Comparison of ENCODE assay signal across 20 mouse cellular contexts in the genomic region with DNA sequence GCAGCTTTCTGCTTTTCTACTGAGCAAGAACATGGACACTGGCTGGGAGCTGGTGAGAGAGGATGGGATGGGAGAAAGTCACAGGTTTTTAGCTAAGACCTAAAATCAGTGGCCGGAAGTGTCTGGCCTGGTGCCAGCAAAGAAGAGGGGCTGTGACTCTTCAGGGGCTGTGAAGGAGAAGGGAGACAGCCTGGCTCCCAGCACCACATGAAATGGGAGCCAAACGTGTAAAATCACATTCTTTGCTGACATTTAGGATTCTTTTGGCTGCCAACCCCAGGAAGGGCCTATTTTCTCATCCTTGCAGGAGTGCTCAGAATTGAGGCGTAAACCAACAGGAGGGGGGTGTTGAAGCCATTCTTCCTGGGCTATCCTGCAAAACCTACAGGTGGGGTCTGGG. TPM values are rescaled to one million over a fixed set of nuclear protein-coding genes. Genes with fewer than 3 reads are reported as not detected.
DNase-seq lines count a peak whose midpoint lies in the region; ATAC-seq lines count a peak whose summit lies in the region.
"Had no signal": no experiment of that assay in that cellular context is flagged by ENCODE, and none has a peak within 500 bp of the region (broad histone marks: within the 10 kb centered on the region; RNA-seq: fewer than 3 reads in every experiment).

No protein-coding gene starts in this region.

- 0 out of 2 replicates have a peak, but pooled peaks cover 8% of the 10 kb centered on the region for H3K4me1 ChIP-seq in intestine, embryonic 15.5 days (replicated peaks)
- H3K4me1 ChIP-seq: liver, embryonic 12.5 days; stomach, embryonic 15.5 days had no signal

- H3K9me3 ChIP-seq in intestine, embryonic 15.5 days = no peaks in the 10 kb centered on the region
- H3K9me3 ChIP-seq: hindbrain, embryonic 12.5 days; limb, embryonic 13.5 days; liver, embryonic 12.5 days; midbrain, embryonic 12.5 days; neural tube, embryonic 15.5 days; stomach, embryonic 15.5 days had no signal

- H3K4me3 ChIP-seq in intestine, embryonic 15.5 days (replicated peaks) = no peak overlapping the region
- H3K4me3 ChIP-seq: gastrocnemius, adult 2 months; hindbrain, embryonic 12.5 days; limb, embryonic 13.5 days; liver, embryonic 12.5 days; midbrain, embryonic 12.5 days; neural tube, embryonic 15.5 days; stomach, embryonic 15.5 days had no signal

- 42% methylated on average over 3 of the region's 3 CpGs for WGBS in intestine, embryonic 15.5 days

- no peak for ATAC-seq in intestine, embryonic 15.5 days
- ATAC-seq: liver, embryonic 12.5 days had no signal

- H3K36me3 ChIP-seq in intestine, embryonic 15.5 days = no peaks in the 10 kb centered on the region
- H3K36me3 ChIP-seq: hindbrain, embryonic 12.5 days; limb, embryonic 13.5 days; liver, embryonic 12.5 days; midbrain, embryonic 12.5 days; neural tube, embryonic 15.5 days; stomach, embryonic 15.5 days had no signal

- 0 out of 2 replicates have a peak, but pooled peaks cover 4% of the 10 kb centered on the region for H3K27me3 ChIP-seq in intestine, embryonic 15.5 days (replicated peaks)
- H3K27me3 ChIP-seq: hindbrain, embryonic 12.5 days; midbrain, embryonic 12.5 days; neural tube, embryonic 15.5 days; stomach, embryonic 15.5 days had no signal

- peak; percentile 69 for DNase-seq in cerebellum, adult 9-11 months
- no peak for DNase-seq in cerebellum, postnatal 4 days (ENCODE audit: low spot score in 2 of 2)
- peak; percentile 26 for DNase-seq in kidney, postnatal 10 days
- no peak for DNase-seq in kidney, postnatal 14 days
- peak; percentile 46 to 53 for DNase-seq in right cerebral cortex, postnatal 10 days (ENCODE audit: low spot score in 2 of 2)
- no peak for DNase-seq in right cerebral cortex, postnatal 25 days
- DNase-seq in cerebellum, postnatal 36 days = peak; percentile 47 to 50
- DNase-seq: adrenal gland, adult 2 months; gastrocnemius, adult 2 months; kidney, adult 18-20 months; lung, adult 18-20 months had no signal

- no peak overlapping the region for H3K27ac ChIP-seq in intestine, embryonic 15.5 days
- H3K27ac ChIP-seq: gastrocnemius, adult 2 months; hindbrain, embryonic 12.5 days; limb, embryonic 13.5 days; liver, embryonic 12.5 days; midbrain, embryonic 12.5 days; neural tube, embryonic 15.5 days; stomach, embryonic 15.5 days had no signal

- no peak overlapping the region for H3K9ac ChIP-seq in intestine, embryonic 15.5 days
- H3K9ac ChIP-seq: hindbrain, embryonic 12.5 days; limb, embryonic 13.5 days; liver, embryonic 12.5 days; midbrain, embryonic 12.5 days; neural tube, embryonic 15.5 days; stomach, embryonic 15.5 days had no signal

- H3K4me2 ChIP-seq in intestine, embryonic 15.5 days (replicated peaks) = no peak overlapping the region
- H3K4me2 ChIP-seq: hindbrain, embryonic 12.5 days; limb, embryonic 13.5 days; liver, embryonic 12.5 days; midbrain, embryonic 12.5 days; neural tube, embryonic 15.5 days; stomach, embryonic 15.5 days had no signal

RNA-seq across cellular contexts. Expression of a gene that starts 12.2 kb away (rescaled TPM):
- polyA plus RNA-seq in intestine, embryonic 15.5 days (2015; fragmentation: Nextera tagmentation; extraction: Ambion mirVana) = 0.10 TPM in 2 replicates
- polyA plus RNA-seq: heart, embryonic 14.5 days; kidney, embryonic 16.5 days; limb, embryonic 13.5 days; liver, embryonic 12.5 days had no signal

RNA-seq across cellular contexts. Expression of a gene that starts 21.9 kb away (rescaled TPM):
- 1.5 and 2.0 TPM in 2 replicates for polyA plus RNA-seq in intestine, embryonic 15.5 days (2015; fragmentation: Nextera tagmentation; extraction: Ambion mirVana)

RNA-seq across cellular contexts. Expression of a gene that starts 28.7 kb away (rescaled TPM):
- polyA plus RNA-seq in intestine, embryonic 15.5 days (2015; fragmentation: Nextera tagmentation; extraction: Ambion mirVana) = 90.2 and 96.2 TPM in 2 replicates

Comparison
In these comparisons a context has a peak if more than half of its experiments do, and no peak if none do; other contexts are left out.
1. DNase-seq: peak in cerebellum, adult 9-11 months (single experiment), kidney, postnatal 10 days (single experiment), right cerebral cortex, postnatal 10 days (2 of 2) and cerebellum, postnatal 36 days (2 of 2); none in cerebellum, postnatal 4 days (0 of 2), kidney, postnatal 14 days (single experiment) and right cerebral cortex, postnatal 25 days (single experiment).